Mouse (Mus musculus) naive thymus-derived CD4-positive, alpha-beta T cell, adult 2 months (primary cell): ENCODE measurements around the gene Pgm3.
"Not testable (repeated sequence)": the region's sequence is repeated elsewhere in the genome, so short reads cannot be mapped to it uniquely, and the experiment has no call there.

Source experiments
- DNase-seq: peaks from one replicate; pipeline ENCODE4 v3.0.0-alpha.2; 2011; ENCODE audit warnings: low read depth

Gene Pgm3

DNA sequence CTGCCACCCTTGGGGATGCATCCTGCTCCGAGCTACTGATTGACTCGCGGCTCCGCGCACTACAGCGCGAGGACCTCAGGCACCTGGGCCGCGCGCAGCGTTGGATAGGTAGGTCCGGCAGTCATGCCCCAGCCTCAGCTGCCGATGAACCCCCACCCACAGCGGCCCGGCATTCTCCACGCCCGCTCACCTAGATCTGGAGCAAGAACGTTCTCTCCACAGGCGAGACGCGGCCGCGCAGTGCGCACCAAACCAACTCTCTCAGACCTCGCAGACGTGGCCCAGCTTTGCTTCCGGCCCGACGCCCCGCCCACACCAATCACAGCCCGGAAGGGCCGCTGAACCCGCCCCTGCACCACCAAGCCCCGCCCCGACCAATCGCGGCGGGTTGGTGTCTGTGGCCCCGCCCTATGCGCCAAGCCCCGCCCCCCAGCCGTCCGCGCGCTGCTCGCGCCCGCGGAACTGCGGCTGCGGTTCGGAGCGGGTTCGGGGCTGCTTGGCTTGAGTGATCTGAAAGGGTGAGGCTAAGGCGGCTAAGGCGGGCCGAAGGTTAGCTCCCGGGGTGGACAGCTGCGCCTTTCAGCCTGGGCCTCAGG lies at the start of gene Pgm3, which contains the start of gene Rwdd2a:
TSS of gene Pgm3 (minus strand) at position 303 of the 596 bp plus-strand sequence.
TSS of gene Rwdd2a (plus strand) at position 452 of the 596 bp plus-strand sequence.
- DNase-seq, result peak; percentile 97

- no peak for DNase-seq
Observed at GRCm38 (mm10) chr9:86619341-86620139, 47.9 kb upstream of the Pgm3 start.

GRCm38 (mm10) chr9:86617837-86618492 lies 46.3 kb upstream of the Pgm3 start:
- peak; percentile 26 for DNase-seq

GRCm38 (mm10) chr9:86615765-86616164 lies 44.1 kb upstream of the Pgm3 start:
- DNase-seq, result no peak

- DNase-seq, result no peak
Observed at GRCm38 (mm10) chr9:86612091-86612490, 40.4 kb upstream of the Pgm3 start.

GRCm38 (mm10) chr9:86605776-86606175 lies 34.1 kb upstream of the Pgm3 start:
- no peak for DNase-seq

- DNase-seq, result no peak
Observed at GRCm38 (mm10) chr9:86599723-86600303, 28.2 kb upstream of the Pgm3 start.

- not testable (repeated sequence) for DNase-seq
Observed at GRCm38 (mm10) chr9:86596983-86597382, 25.3 kb upstream of the Pgm3 start.

DNA sequence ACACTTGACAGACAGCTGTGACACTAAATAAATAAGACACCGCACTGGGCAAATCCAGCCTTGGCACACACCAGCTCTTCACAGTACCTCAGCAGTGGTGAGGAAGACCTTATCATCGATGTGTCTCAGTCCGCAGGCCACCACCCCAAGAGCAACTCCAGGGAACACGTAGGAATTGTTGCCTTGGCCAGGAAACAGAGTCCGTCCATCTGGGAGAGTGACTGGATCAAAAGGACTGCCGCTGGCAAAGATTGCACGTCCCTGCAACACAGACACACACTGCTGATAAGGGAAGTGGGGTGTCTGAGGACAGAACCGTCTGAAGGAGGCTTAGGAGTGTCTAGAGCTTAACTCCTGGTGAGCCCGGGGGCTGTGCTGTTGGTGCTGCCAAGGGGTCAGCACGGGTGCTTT lies 22.7 kb upstream of the Pgm3 start:
- not testable (repeated sequence) for DNase-seq

- DNase-seq, result peak; percentile 50
Observed at GRCm38 (mm10) chr9:86592676-86593668, 21.3 kb upstream of the Pgm3 start.

- no peak for DNase-seq
Observed at GRCm38 (mm10) chr9:86587019-86587795, 15.6 kb upstream of the Pgm3 start.

GRCm38 (mm10) chr9:86583740-86584139 lies 12.1 kb upstream of the Pgm3 start:
- DNase-seq, result peak; percentile 83

DNA sequence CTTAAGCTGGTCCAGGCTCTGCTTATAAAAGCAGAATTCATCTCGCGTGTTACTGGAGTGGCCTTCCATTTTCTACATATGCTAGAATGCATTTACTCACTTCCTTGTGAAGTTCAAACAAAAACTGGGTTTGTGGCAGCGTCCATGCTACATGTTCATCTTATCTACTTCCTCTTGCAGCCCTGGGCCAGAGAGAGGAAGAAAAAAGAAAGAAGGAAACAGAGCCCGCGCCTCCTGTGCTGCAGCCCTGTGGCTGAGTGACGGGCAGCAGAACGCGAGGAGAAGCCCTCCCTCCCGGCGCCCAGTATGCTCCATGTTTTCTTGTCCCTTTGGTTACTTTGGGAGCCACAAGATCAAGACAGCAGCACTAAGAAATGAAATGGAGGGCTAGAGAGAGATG lies 8.0 kb upstream of the Pgm3 start:
- peak; percentile 33 for DNase-seq

- DNase-seq, result no peak
Observed at GRCm38 (mm10) chr9:86575178-86575577, 3.5 kb upstream of the Pgm3 start.

DNA sequence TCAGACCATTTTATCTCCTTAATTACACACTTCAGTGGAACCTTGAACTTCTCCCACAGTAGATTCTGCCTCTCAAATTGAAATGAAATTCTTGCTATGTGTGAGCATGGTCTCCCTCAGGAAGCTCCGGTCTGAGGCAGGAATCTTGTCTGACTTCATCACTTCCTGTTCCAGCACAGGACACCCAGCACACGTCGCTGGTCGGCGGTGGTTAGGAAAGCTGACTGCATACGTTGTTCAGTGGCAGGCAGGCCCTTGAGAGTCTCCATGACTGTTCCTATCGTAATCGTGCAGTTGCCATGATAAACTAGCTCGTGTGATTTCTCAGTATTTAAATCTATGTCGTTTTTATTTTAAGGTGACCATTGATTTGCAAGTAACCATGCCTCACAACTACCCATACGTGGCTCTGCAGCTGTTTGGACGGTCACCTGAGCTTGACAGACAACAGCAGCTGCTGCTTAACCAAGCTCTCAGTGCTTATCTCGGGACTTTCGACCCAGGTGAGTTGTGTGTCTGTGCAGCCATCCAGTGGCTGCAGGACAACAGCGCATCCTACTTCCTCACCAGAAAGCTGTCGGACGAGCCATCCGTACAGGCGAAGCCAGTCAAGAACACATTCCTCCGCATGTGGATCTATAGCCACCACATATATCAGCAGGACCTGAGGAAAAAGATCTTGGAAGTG lies 2.1 kb upstream of the Pgm3 start:
- DNase-seq, result no peak

- DNase-seq, result peak; percentile 92
Observed at GRCm38 (mm10) chr9:86572636-86573291, 1.1 kb upstream of the Pgm3 start.

DNA sequence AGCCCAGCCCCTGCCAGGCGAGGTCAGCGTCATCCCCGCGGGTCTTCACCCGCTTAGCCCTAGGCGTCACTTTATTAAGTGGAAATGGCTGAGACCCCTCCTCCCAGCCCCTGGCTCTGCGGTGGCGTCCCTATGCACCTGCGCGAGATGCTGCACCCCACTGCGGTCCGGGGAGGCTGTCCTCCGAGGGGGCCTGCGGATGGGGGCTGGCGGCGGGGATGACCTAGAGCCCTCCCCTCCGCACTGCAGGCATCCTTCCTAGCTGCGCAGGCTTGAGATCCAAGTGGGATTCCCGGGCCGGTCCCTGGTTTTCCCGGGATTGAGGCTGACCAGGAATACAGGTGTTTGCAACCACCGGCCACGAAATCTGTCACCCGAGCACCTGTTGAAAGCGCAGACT lies 554 bp upstream of the Pgm3 start:
- DNase-seq, result no peak

GRCm38 (mm10) chr9:86570946-86571345 lies 696 bp downstream of the Pgm3 start:
- peak; percentile 21 for DNase-seq

DNA sequence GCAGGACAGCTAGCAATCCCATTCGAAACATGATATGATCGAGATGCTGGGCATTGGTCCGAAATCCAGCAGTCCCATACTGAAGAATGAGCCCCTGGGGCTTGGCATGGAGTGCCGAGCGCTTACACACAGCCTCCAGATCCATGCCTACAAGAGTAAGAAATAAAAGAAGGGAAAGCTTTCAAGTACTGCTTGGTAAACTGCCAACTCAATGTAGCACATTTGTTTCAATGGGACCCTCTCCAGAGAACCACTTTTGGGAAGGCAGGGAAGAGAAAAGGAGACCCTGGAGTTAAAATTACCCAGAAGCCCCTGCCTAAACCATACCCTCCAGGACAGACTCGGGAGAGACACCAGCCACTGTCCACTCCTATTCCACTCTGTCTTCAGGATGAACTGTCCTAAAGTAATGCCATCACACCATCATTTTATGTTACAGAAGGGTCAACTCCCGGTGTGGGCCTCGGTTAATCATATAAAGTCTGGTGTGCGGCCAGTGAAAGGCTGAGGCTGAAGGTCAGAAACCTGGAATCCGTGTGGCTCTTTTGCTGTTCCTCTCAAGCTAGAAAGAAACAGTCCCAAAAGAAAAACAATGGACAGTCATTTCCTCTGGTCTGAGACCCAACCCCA lies 1.3 kb downstream of the Pgm3 start:
- DNase-seq, result no peak
